Mouse (Mus musculus): ENCODE data around the gene Olfr574. TPM values are rescaled to one million over a fixed set of nuclear protein-coding genes. Genes with fewer than 3 reads are reported as not detected.

Olfr574 gene
- polyA plus RNA-seq (2017; shearing (Covaris generic)) = not detected

- no peak for ATAC-seq
These were observed at the start of gene Olfr574 for GRCm38 (mm10) chr7:102948167-102948566. Gene Olfr574 (plus strand): TSS chr7:102948467.

DNA sequence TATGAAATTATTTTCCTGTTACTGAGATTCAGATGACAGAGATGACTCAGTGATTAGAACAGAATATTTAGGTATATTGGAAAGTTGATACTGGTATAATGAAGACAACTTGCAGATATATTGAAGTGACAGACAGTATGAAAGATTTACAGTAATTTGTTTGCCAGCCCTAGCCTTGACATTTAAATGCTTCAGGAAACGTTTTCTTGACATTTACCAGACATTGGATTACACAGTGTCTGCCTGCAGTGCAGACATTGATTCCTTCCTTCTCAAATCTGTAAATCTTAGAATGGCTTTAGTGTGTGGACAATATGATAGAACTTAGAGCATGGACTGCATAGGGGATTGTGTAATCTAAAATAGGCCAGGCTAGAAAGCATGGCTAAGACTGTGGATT, 33.0 kb upstream of the Olfr574 start:
- ATAC-seq = no peak

DNA sequence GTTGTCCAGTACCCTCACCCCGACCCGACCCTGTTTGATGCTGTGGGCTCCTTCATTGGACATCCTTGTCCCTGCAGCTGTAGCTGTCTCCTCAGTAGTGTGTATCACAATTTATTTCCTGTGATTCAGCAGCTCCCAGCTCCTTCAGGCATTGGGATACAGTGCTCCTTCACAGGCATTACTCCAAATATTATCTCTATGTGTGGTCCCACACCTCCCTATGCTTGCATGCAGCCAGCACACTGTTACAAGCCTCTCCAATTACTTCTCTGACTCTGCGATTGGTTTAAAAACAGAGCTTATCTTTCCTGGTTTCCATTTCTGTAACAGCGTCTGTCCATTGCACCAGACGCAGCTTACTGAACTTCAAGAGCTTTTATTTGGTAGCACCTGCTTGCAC, 31.9 kb upstream of the Olfr574 start:
- no peak for ATAC-seq

DNA sequence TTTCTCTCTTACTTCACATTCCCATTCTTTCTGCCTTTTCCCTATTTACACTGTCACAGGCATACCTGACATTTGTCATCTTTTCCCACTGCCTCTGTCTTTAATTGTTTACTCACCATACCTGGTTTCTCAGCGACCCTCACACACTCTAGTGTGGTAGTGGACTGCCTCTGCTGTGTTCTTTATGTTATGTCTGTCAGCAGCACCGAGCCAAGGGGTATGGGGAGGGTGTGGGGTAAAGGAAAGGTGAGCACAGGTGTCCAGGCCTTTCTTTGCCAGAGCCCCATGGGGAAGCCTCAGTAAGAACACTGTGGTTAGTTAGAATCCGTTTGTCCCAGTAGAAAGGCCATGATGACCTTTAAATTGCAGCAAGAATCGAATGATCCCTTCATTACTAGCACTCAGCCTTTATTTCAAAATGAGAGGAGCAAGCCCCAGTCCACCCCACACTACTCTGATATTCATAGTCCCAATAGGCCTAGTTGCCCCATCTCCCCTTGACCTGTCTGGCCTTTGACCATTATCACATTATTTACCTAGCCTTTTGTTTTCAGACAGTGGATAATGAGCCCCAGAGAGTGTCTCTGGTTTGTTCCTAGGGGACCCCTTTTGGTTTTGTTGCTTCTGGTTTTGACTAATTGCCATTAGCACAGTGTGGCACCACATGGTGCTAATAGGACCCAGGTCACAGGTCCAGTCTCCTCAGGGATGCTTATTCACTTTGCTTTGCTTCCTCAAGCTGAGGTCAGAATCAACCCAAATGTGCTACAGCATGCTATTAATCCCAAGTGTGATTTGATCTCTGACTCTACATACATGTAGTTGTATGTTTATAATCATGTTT, 31.0 kb upstream of the Olfr574 start, which contains the start of gene Olfr571:
Gene Olfr571 (minus strand): TSS at position 505 of the 844 bp plus-strand sequence.
- no peak for ATAC-seq

GRCm38 (mm10) chr7:102919632-102920031, 28.6 kb upstream of the Olfr574 start:
- ATAC-seq = no peak

- ATAC-seq = no peak
These were observed 24.2 kb upstream of the Olfr574 start, which contains the start of gene Olfr572 for GRCm38 (mm10) chr7:102924109-102924508. Gene Olfr572 (plus strand): TSS chr7:102924409.

DNA sequence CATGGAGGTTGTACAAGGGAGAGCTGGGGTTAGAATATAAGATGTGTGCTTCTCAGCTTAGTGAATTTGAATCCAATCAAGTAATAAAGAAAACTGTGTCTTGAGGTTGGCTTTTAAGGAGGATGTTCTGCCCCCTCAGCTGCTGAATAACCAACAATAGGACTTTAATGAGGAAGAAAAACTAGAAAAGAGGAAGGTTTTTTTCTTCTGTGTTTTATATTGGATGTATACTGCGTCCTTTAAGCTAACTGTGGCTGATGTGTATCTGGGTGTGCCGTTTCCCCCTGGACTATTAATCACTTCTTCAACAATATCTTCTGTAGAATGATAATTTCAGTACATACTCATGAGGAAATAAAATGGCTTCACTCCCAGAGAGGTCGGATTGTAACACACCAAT, 21.2 kb upstream of the Olfr574 start:
- no peak for ATAC-seq

GRCm38 (mm10) chr7:102942475-102942874, 5.8 kb upstream of the Olfr574 start, which contains the start of gene Olfr573-ps1:
Gene Olfr573-ps1 (minus strand): TSS chr7:102942575.
- ATAC-seq = no peak

- no peak for ATAC-seq
These were observed 4.8 kb upstream of the Olfr574 start for GRCm38 (mm10) chr7:102943417-102943816.

GRCm38 (mm10) chr7:102950732-102951131, 2.5 kb downstream of the Olfr574 start:
- ATAC-seq = no peak

DNA sequence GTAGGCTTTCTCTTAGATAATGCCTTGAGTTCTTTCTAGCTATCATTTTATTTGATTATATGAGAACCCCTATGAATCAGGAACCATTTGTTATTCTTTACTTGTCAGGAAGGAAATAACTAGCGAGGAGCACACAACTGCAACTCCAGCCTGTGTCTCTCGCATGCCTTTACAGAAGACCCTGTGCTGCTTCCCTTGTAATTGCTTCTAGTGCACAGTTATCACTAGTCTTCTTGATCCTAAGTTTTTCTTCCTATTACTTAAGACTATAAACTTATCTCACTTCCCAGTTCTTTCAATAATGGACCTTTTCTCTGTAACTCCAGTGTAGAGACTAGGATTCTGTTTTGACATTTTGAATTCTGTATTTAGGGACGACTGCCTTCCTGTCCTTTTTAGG, 9.9 kb downstream of the Olfr574 start:
- no peak for ATAC-seq

DNA sequence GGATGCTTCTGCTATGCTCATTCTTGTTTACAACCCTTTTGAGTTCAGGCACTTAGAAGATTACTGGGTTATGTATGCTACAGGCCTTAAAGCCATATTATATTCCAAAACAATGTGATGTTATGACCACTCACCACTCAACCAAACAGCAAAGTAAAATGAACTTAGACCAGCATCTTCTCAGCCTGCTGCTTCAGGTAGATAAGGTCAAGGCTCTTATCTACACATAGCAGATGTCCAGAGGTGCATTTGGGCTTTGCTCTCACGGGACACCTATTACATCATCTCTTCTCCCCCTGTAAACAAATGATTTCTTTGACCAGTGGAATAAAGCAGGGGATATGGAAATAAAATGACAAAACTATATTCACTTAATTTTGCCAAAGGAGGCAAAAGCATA, 10.3 kb downstream of the Olfr574 start, which contains the start of gene Olfr575:
Gene Olfr575 (minus strand): TSS at position 183 of the 400 bp plus-strand sequence.
- no peak for ATAC-seq

GRCm38 (mm10) chr7:102962360-102962759, 14.1 kb downstream of the Olfr574 start, which contains the start of gene Olfr576:
Gene Olfr576 (plus strand): TSS chr7:102962660.
- no peak for ATAC-seq

DNA sequence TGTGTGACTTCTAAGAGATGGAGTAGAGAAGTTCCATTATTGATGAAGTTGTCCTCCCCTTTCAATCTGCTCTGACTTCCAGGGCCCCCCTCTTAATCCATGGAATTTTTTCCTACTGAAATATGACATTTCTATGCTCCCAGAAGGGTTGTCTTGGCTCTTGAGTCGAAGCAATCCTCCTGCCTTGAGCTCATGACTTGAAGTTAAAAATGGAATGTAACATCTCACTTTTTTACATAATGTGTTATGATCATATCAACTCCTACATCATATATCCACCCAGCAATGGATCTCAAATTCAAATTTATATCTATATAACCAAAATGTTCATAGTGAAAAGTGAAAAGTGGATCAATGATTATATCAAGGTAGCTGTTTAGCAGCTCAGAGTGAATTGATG, 26.1 kb downstream of the Olfr574 start:
- ATAC-seq = no peak

DNA sequence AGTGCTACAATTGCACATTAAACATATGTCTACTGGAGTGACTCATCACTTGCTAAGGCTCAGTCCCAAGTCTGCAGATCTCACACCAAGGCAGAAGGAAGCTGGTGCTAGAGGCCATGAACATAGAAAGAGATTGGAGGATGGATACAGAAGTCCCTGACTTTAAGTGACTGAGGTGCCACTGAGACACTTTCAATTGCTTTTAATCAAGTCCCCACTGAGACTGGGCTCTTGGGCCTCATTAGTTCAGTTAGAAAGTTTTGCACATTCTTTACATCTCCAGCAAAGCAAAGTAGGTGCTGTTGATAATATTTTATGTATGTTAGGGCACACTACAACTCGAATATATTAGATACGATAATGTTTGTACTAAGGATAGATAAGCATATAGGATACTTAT, 27.6 kb downstream of the Olfr574 start, which contains the start of gene Olfr577:
Gene Olfr577 (minus strand): TSS at position 101 of the 400 bp plus-strand sequence.
- ATAC-seq = no peak

DNA sequence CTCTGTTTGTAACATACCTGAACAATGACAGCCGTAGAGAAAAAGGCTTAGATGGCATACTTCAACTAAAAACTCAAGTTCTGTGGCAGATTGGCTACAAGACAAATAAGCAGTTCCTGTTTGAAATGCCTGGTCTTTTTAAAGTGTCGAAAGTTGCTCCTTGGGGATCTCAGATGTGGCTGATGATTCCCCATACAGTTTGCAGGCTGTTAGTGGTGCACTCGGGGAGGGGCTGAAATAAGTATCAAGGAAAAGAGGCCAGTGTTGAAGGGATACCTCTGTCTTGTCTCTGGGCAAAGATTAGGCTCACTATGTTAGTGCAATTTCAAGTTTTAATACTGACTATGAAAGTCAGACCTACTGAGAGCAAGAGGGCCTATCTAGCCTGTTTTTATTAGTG, 41.0 kb downstream of the Olfr574 start, which contains the start of gene Olfr578:
Gene Olfr578 (minus strand): TSS at position 101 of the 400 bp plus-strand sequence.
- ATAC-seq = no peak

Other genes starting within 250 kb of the Olfr574 start
- gene Olfr558, start 246.3 kb upstream of the Olfr574 start, polyA plus RNA-seq (2017; shearing (Covaris generic)) = not detected
- not detected for gene Olfr33, start 229.4 kb upstream of the Olfr574 start, polyA plus RNA-seq (2017; shearing (Covaris generic))
- gene Olfr559, start 221.0 kb upstream of the Olfr574 start, polyA plus RNA-seq (2017; shearing (Covaris generic)) = not detected
- not detected for gene Olfr560, start 189.1 kb upstream of the Olfr574 start, polyA plus RNA-seq (2017; shearing (Covaris generic))
- gene Olfr78, start 189.0 kb upstream of the Olfr574 start, polyA plus RNA-seq (2017; shearing (Covaris generic)) = not detected
- not detected for gene Olfr561, start 177.2 kb upstream of the Olfr574 start, polyA plus RNA-seq (2017; shearing (Covaris generic))
- not detected for gene Olfr564, start 145.0 kb upstream of the Olfr574 start, polyA plus RNA-seq (2017; shearing (Covaris generic))
- gene Olfr566, start 89.7 kb upstream of the Olfr574 start, polyA plus RNA-seq (2017; shearing (Covaris generic)) = not detected
- not detected for gene Olfr568, start 71.3 kb upstream of the Olfr574 start, polyA plus RNA-seq (2017; shearing (Covaris generic))
- not detected for gene Olfr569, start 57.6 kb upstream of the Olfr574 start, polyA plus RNA-seq (2017; shearing (Covaris generic))
- gene Olfr570, start 53.9 kb upstream of the Olfr574 start, polyA plus RNA-seq (2017; shearing (Covaris generic)) = not detected
- not detected for gene Olfr571, start 30.9 kb upstream of the Olfr574 start, polyA plus RNA-seq (2017; shearing (Covaris generic))
- not detected for gene Olfr572, start 24.1 kb upstream of the Olfr574 start, polyA plus RNA-seq (2017; shearing (Covaris generic))
- gene Olfr573-ps1, start 5.9 kb upstream of the Olfr574 start, polyA plus RNA-seq (2017; shearing (Covaris generic)) = not detected
- not detected for gene Olfr575, start 10.3 kb downstream of the Olfr574 start, polyA plus RNA-seq (2017; shearing (Covaris generic))
- gene Olfr576, start 14.2 kb downstream of the Olfr574 start, polyA plus RNA-seq (2017; shearing (Covaris generic)) = not detected
- gene Olfr577, start 27.5 kb downstream of the Olfr574 start, polyA plus RNA-seq (2017; shearing (Covaris generic)) = not detected
- not detected for gene Olfr578, start 40.9 kb downstream of the Olfr574 start, polyA plus RNA-seq (2017; shearing (Covaris generic))
- not detected for gene Olfr582, start 89.6 kb downstream of the Olfr574 start, polyA plus RNA-seq (2017; shearing (Covaris generic))
- not detected for gene Olfr583, start 102.8 kb downstream of the Olfr574 start, polyA plus RNA-seq (2017; shearing (Covaris generic))
- not detected for gene Olfr584, start 133.4 kb downstream of the Olfr574 start, polyA plus RNA-seq (2017; shearing (Covaris generic))
- gene Olfr585, start 149.3 kb downstream of the Olfr574 start, polyA plus RNA-seq (2017; shearing (Covaris generic)) = not detected
- gene Olfr586, start 177.2 kb downstream of the Olfr574 start, polyA plus RNA-seq (2017; shearing (Covaris generic)) = not detected
- under 1 TPM in 1 of 3 experiments, not detected in 2; 0.16 TPM for gene Olfr588-ps1, start 192.4 kb downstream of the Olfr574 start, polyA plus RNA-seq (2017; shearing (Covaris generic))
- not detected for gene Olfr589, start 207.9 kb downstream of the Olfr574 start, polyA plus RNA-seq (2017; shearing (Covaris generic))
- under 1 TPM in 1 of 3 experiments, not detected in 2; 0.28 TPM for gene Olfr591, start 229.9 kb downstream of the Olfr574 start, polyA plus RNA-seq (2017; shearing (Covaris generic))
- under 1 TPM in 1 of 3 experiments, not detected in 2; 0.06 TPM for gene Olfr592, start 236.3 kb downstream of the Olfr574 start, polyA plus RNA-seq (2017; shearing (Covaris generic))

Measured in inflammation-experienced regulatory T-cells, adult 6 months (primary cell).